Mouse (Mus musculus): ENCODE results near the gene Gm2381. TPM values are rescaled to one million over a fixed set of nuclear protein-coding genes. Genes with fewer than 3 reads are reported as not detected.
"Not testable (repeated sequence)": the region's sequence is repeated elsewhere in the genome, so short reads cannot be mapped to it uniquely, and the experiment has no call there.

The Gm2381 gene
- polyA plus RNA-seq (2014; fragmentation: Nextera tagmentation; extraction: Ambion mirVana): not detected in 2 replicates

- WGBS: 81% methylated on average over 8 of the region's 8 CpGs
- H3K27me3 ChIP-seq (ENCODE audit: insufficient read depth, low read length); H3K27ac ChIP-seq (ENCODE audit: low read depth); H3K36me3 ChIP-seq (ENCODE audit: insufficient read depth); H3K9ac ChIP-seq; DNase-seq; H3K4me2 ChIP-seq; H3K4me3 ChIP-seq (ENCODE audit: low read depth, low read length); H3K9me3 ChIP-seq (ENCODE audit: low read depth, low read length); ATAC-seq (ENCODE audit: insufficient read depth); H3K4me1 ChIP-seq (ENCODE audit: insufficient read depth): not testable (repeated sequence)
Measured at GRCm38 (mm10) chr7:42866801-42867458, at the start of gene Gm2381. Gene Gm2381, minus strand, starts transcription at chr7:42867234.

GRCm38 (mm10) chr7:42898067-42898466, 31.0 kb upstream of the Gm2381 start:
- H3K27ac ChIP-seq (ENCODE audit: low read depth); H3K4me3 ChIP-seq (ENCODE audit: low read depth, low read length); H3K36me3 ChIP-seq (ENCODE audit: insufficient read depth); DNase-seq; H3K9me3 ChIP-seq (ENCODE audit: low read depth, low read length); H3K27me3 ChIP-seq (ENCODE audit: insufficient read depth, low read length); H3K9ac ChIP-seq; H3K4me2 ChIP-seq; ATAC-seq (ENCODE audit: insufficient read depth); H3K4me1 ChIP-seq (ENCODE audit: insufficient read depth): not testable (repeated sequence)
- WGBS: 87% methylated on average over 2 of the region's 2 CpGs

- Histone ChIP-seq H3K4me3 (ENCODE audit: low read depth, low read length) (no peak overlapping the region), H3K36me3 (ENCODE audit: insufficient read depth) (no peaks in the 10 kb centered on the region), H3K9ac (no peak overlapping the region), H3K4me2 (no peak overlapping the region), H3K27me3 (ENCODE audit: insufficient read depth, low read length) (no peaks in the 10 kb centered on the region), H3K27ac (ENCODE audit: low read depth) (no peak overlapping the region), H3K9me3 (ENCODE audit: low read depth, low read length) (no peaks in the 10 kb centered on the region), H3K4me1 (ENCODE audit: insufficient read depth) (no peaks in the 10 kb centered on the region)
- DNase-seq: no peak
- WGBS: 40% methylated on average over 22 of the region's 23 CpGs
- ATAC-seq (ENCODE audit: insufficient read depth): no peak
- TF ChIP-seq CTCF (IDR thresholded peaks at IDR 0.05; ENCODE audit: low read depth): no peak
Measured at GRCm38 (mm10) chr7:42878090-42878489, 11.1 kb upstream of the Gm2381 start.

GRCm38 (mm10) chr7:42838366-42838765, 28.7 kb downstream of the Gm2381 start:
- not testable (repeated sequence) for H3K4me1 ChIP-seq (ENCODE audit: insufficient read depth); H3K9ac ChIP-seq; DNase-seq; H3K27me3 ChIP-seq (ENCODE audit: insufficient read depth, low read length); H3K27ac ChIP-seq (ENCODE audit: low read depth); ATAC-seq (ENCODE audit: insufficient read depth); H3K4me3 ChIP-seq (ENCODE audit: low read depth, low read length); H3K36me3 ChIP-seq (ENCODE audit: insufficient read depth); H3K4me2 ChIP-seq; H3K9me3 ChIP-seq (ENCODE audit: low read depth, low read length)

- no peak overlapping the region for H3K9ac ChIP-seq
- H3K4me1 ChIP-seq (ENCODE audit: insufficient read depth): no peaks in the 10 kb centered on the region
- WGBS: 67% methylated on average over 3 of the region's 3 CpGs
- H3K4me3 ChIP-seq (ENCODE audit: low read depth, low read length): no peak overlapping the region
- no peak overlapping the region for H3K4me2 ChIP-seq
- no peak for TF ChIP-seq CTCF (IDR thresholded peaks at IDR 0.05; ENCODE audit: low read depth)
- no peaks in the 10 kb centered on the region for H3K27me3 ChIP-seq (ENCODE audit: insufficient read depth, low read length)
- ATAC-seq (ENCODE audit: insufficient read depth) (no peak), DNase-seq (no peak)
- H3K27ac ChIP-seq (ENCODE audit: low read depth): no peak overlapping the region
- no peaks in the 10 kb centered on the region for H3K9me3 ChIP-seq (ENCODE audit: low read depth, low read length)
- no peaks in the 10 kb centered on the region for H3K36me3 ChIP-seq (ENCODE audit: insufficient read depth)
Measured at GRCm38 (mm10) chr7:42832221-42832620, 34.8 kb downstream of the Gm2381 start.

- not testable (repeated sequence) for H3K9me3 ChIP-seq (ENCODE audit: low read depth, low read length); H3K9ac ChIP-seq; H3K36me3 ChIP-seq (ENCODE audit: insufficient read depth); H3K27ac ChIP-seq (ENCODE audit: low read depth); DNase-seq; H3K4me3 ChIP-seq (ENCODE audit: low read depth, low read length); H3K27me3 ChIP-seq (ENCODE audit: insufficient read depth, low read length); ATAC-seq (ENCODE audit: insufficient read depth); H3K4me1 ChIP-seq (ENCODE audit: insufficient read depth); H3K4me2 ChIP-seq
- no CpG with 5 or more reads among the region's 1 CpGs for WGBS
Measured at GRCm38 (mm10) chr7:42793425-42793824, 73.6 kb downstream of the Gm2381 start, which contains the start of gene Vmn2r62. Gene Vmn2r62, minus strand, starts transcription at chr7:42793525.

Other genes starting within 250 kb of the Gm2381 start
- 2.7 and 3.9 TPM in 2 replicates for gene Zfp976, start 224.6 kb downstream of the Gm2381 start, polyA plus RNA-seq (2014; fragmentation: Nextera tagmentation; extraction: Ambion mirVana)
- 8.8 and 10.4 TPM in 2 replicates for gene Zfp975, start 174.5 kb downstream of the Gm2381 start, polyA plus RNA-seq (2014; fragmentation: Nextera tagmentation; extraction: Ambion mirVana)
- gene Gm17067, start 140.2 kb downstream of the Gm2381 start, polyA plus RNA-seq (2014; fragmentation: Nextera tagmentation; extraction: Ambion mirVana): not detected in 2 replicates
- gene Vmn2r62, start 73.7 kb downstream of the Gm2381 start, polyA plus RNA-seq (2014; fragmentation: Nextera tagmentation; extraction: Ambion mirVana): not detected in 2 replicates
- not detected in 2 replicates for gene Vmn2r63, start 66.6 kb upstream of the Gm2381 start, polyA plus RNA-seq (2014; fragmentation: Nextera tagmentation; extraction: Ambion mirVana)
- not detected in 2 replicates for gene Gm9268, start 151.5 kb upstream of the Gm2381 start, polyA plus RNA-seq (2014; fragmentation: Nextera tagmentation; extraction: Ambion mirVana)
- gene Zfp936, start 247.0 kb upstream of the Gm2381 start, polyA plus RNA-seq (2014; fragmentation: Nextera tagmentation; extraction: Ambion mirVana): not detected in 2 replicates